8 mouse cellular contexts compared by ENCODE assay signal in genomic region chr4:53714051-53714814, GRCm38 (mm10). TPM values are rescaled to one million over a fixed set of nuclear protein-coding genes. Genes with fewer than 3 reads are reported as not detected.
DNase-seq lines count a peak whose midpoint lies in the region; ATAC-seq and TF ChIP-seq lines count a peak whose summit lies in the region.

No protein-coding gene starts in this region.

- H3K27ac ChIP-seq in hindbrain, embryonic 13.5 days, result peak overlapping the region; percentile 93

- peak; percentile 88 for ATAC-seq in Patski
- peak; percentile 94 for ATAC-seq in hindbrain, embryonic 13.5 days (ENCODE audit: low FRiP score)

- 10% methylated on average over 58 of the region's 58 CpGs for WGBS in hindbrain, embryonic 13.5 days

- TF ChIP-seq CTCF in Patski (IDR thresholded peaks at IDR 0.05), result no peak

- CTCF ChIA-PET in Patski (lab: Charles Lee), result interaction anchor here (1.1 kb wide), 1 partner anchor 11 kb away, joined by 4 read pairs; no protein-coding TSS in a partner anchor

- peaks cover 17% of the 10 kb centered on the region for H3K4me1 ChIP-seq in hindbrain, embryonic 13.5 days (replicated peaks)

- POLR2A ChIA-PET in Patski (lab: Charles Lee), result interaction anchor here (1.1 kb wide), 1 partner anchor 129 kb away, joined by 3 read pairs; no protein-coding TSS in a partner anchor

- DNase-seq in Patski (ENCODE audit: low read depth, low spot score), result peak; percentile 60
- peak; percentile 96 for DNase-seq in cerebellum, postnatal 14 days
- DNase-seq in frontal cortex, postnatal 14 days (ENCODE audit: low spot score in 2 of 2), result peak; percentile 80 to 87
- DNase-seq in layer of hippocampus, postnatal 25 days (ENCODE audit: extremely low spot score in 1 of 2, low spot score in 1 of 2), result peak; percentile 84 to 88
- DNase-seq in lung, postnatal 25 days (ENCODE audit: low spot score), result peak; percentile 91
- peak; percentile 97 for DNase-seq in retina, embryonic 14.5 days (ENCODE audit: low spot score)
- DNase-seq in thymus, postnatal 4 days, result peak; percentile 94

- in situ Hi-C loops in Patski (cut with MboI; ENCODE audit: low pct_unique_long_range_greater_than_20kb), result no loop called here

- peak overlapping the region; percentile 80 for H3K4me3 ChIP-seq in hindbrain, embryonic 13.5 days

- peak overlapping the region; percentile 84 for H3K4me2 ChIP-seq in hindbrain, embryonic 13.5 days

- H3K9me3 ChIP-seq in hindbrain, embryonic 13.5 days, result no peaks in the 10 kb centered on the region

- no peaks in the 10 kb centered on the region; the same call in 1 of the 2 replicates for H3K36me3 ChIP-seq in hindbrain, embryonic 13.5 days

- peak overlapping the region; percentile 93 for H3K9ac ChIP-seq in hindbrain, embryonic 13.5 days

- H3K27me3 ChIP-seq in Patski, result no peaks in the 10 kb centered on the region
- no peaks in the 10 kb centered on the region for H3K27me3 ChIP-seq in hindbrain, embryonic 13.5 days

RNA-seq across cellular contexts. Expression of gene Fktn, which starts 0.4 kb away (rescaled TPM):
- 6.0 TPM for polyA plus RNA-seq in Patski (2021)
- polyA plus RNA-seq in hindbrain, embryonic 13.5 days (2015; fragmentation: Nextera tagmentation; extraction: Ambion mirVana), result 20.9 and 22.3 TPM in 2 replicates
- total RNA-seq in layer of hippocampus, postnatal 25 days (2021), result 10 to 100 TPM; 31.5 to 32.1 TPM

Comparison
In these comparisons a context has a peak if more than half of its experiments do, and no peak if none do; other contexts are left out.
1. Peak in every context shown above with its lines: DNase-seq, ATAC-seq, H3K4me3 ChIP-seq and H3K27ac ChIP-seq.